Mouse (Mus musculus): ENCODE measurements at regions not wholly inside any gene's neighbourhood (a gene's known extent, or its start where the extent isn't known, plus 50 kb on each side); places are given as distances from the start of the nearest gene placed in this dataset.
"Not testable (repeated sequence)": the region's sequence is repeated elsewhere in the genome, so short reads cannot be mapped to it uniquely, and the experiment has no call there.

- Histone ChIP-seq H3K27me3 (ENCODE audit: control insufficient read depth, insufficient read depth, low read length) (no peaks in the 10 kb centered on the region), H3K4me1 (ENCODE audit: control insufficient read depth, insufficient read depth, low read length) (no peaks in the 10 kb centered on the region), H3K27ac (ENCODE audit: low read depth, low read length) (no peak overlapping the region), H3K36me3 (ENCODE audit: control insufficient read depth, insufficient read depth, low read length) (no peaks in the 10 kb centered on the region), H3K4me3 (ENCODE audit: low read depth, low read length) (no peak overlapping the region), H3K4me2 (ENCODE audit: low read depth) (no peak overlapping the region), H3K9me3 (ENCODE audit: control insufficient read depth, low read length) (no peaks in the 10 kb centered on the region), H3K9ac (ENCODE audit: low read length) (no peak overlapping the region)
- 93% methylated on average over 7 of the region's 7 CpGs for WGBS
- no peak for ATAC-seq (ENCODE audit: insufficient read depth, low FRiP score, low TSS enrichment)
- no peak for DNase-seq (ENCODE audit: low spot score)
These were observed 126.3 kb upstream of the Hpf1 start for GRCm38 (mm10) chr8:60763959-60764358.

- WGBS, result 83% methylated on average over 4 of the region's 4 CpGs
- H3K9ac ChIP-seq (ENCODE audit: low read length), result no peak overlapping the region
- no peak overlapping the region for H3K4me2 ChIP-seq (ENCODE audit: low read depth)
- H3K36me3 ChIP-seq (ENCODE audit: control insufficient read depth, insufficient read depth, low read length), result no peaks in the 10 kb centered on the region
- DNase-seq (ENCODE audit: low spot score) (no peak), ATAC-seq (ENCODE audit: insufficient read depth, low FRiP score, low TSS enrichment) (no peak)
- H3K9me3 ChIP-seq (ENCODE audit: control insufficient read depth, low read length), result no peaks in the 10 kb centered on the region
- H3K4me3 ChIP-seq (ENCODE audit: low read depth, low read length), result no peak overlapping the region
- H3K27ac ChIP-seq (ENCODE audit: low read depth, low read length), result no peak overlapping the region
- no peaks in the 10 kb centered on the region for H3K27me3 ChIP-seq (ENCODE audit: control insufficient read depth, insufficient read depth, low read length)
- H3K4me1 ChIP-seq (ENCODE audit: control insufficient read depth, insufficient read depth, low read length), result no peaks in the 10 kb centered on the region
These were observed 116.9 kb upstream of the Hpf1 start for GRCm38 (mm10) chr8:60773350-60773749.

- H3K27ac ChIP-seq (ENCODE audit: low read depth, low read length); H3K4me1 ChIP-seq (ENCODE audit: control insufficient read depth, insufficient read depth, low read length); DNase-seq (ENCODE audit: low spot score); H3K36me3 ChIP-seq (ENCODE audit: control insufficient read depth, insufficient read depth, low read length); ATAC-seq (ENCODE audit: insufficient read depth, low FRiP score, low TSS enrichment); H3K27me3 ChIP-seq (ENCODE audit: control insufficient read depth, insufficient read depth, low read length); H3K9ac ChIP-seq (ENCODE audit: low read length); H3K4me2 ChIP-seq (ENCODE audit: low read depth); H3K9me3 ChIP-seq (ENCODE audit: control insufficient read depth, low read length); H3K4me3 ChIP-seq (ENCODE audit: low read depth, low read length): not testable (repeated sequence)
- WGBS, result 59% methylated on average over 2 of the region's 2 CpGs
These were observed 114.0 kb upstream of the Hpf1 start for GRCm38 (mm10) chr8:60776251-60776650.

GRCm38 (mm10) chr8:60785049-60785448, 105.2 kb upstream of the Hpf1 start:
- H3K9ac ChIP-seq (ENCODE audit: low read length), result no peak overlapping the region
- whole genome bisulfite sequencing, result 93% methylated on average over 2 of the region's 2 CpGs
- H3K4me3 ChIP-seq (ENCODE audit: low read depth, low read length), result no peak overlapping the region
- no peaks in the 10 kb centered on the region for H3K27me3 ChIP-seq (ENCODE audit: control insufficient read depth, insufficient read depth, low read length)
- no peaks in the 10 kb centered on the region for H3K9me3 ChIP-seq (ENCODE audit: control insufficient read depth, low read length)
- ATAC-seq (ENCODE audit: insufficient read depth, low FRiP score, low TSS enrichment) (no peak), DNase-seq (ENCODE audit: low spot score) (no peak)
- no peaks in the 10 kb centered on the region for H3K36me3 ChIP-seq (ENCODE audit: control insufficient read depth, insufficient read depth, low read length)
- H3K4me1 ChIP-seq (ENCODE audit: control insufficient read depth, insufficient read depth, low read length), result no peaks in the 10 kb centered on the region
- no peak overlapping the region for H3K4me2 ChIP-seq (ENCODE audit: low read depth)
- no peak overlapping the region for H3K27ac ChIP-seq (ENCODE audit: low read depth, low read length)

- Histone ChIP-seq H3K4me2 (ENCODE audit: low read depth) (no peak overlapping the region), H3K4me3 (ENCODE audit: low read depth, low read length) (no peak overlapping the region), H3K27me3 (ENCODE audit: control insufficient read depth, insufficient read depth, low read length) (no peaks in the 10 kb centered on the region), H3K9ac (ENCODE audit: low read length) (no peak overlapping the region), H3K4me1 (ENCODE audit: control insufficient read depth, insufficient read depth, low read length) (no peaks in the 10 kb centered on the region), H3K27ac (ENCODE audit: low read depth, low read length) (no peak overlapping the region), H3K9me3 (ENCODE audit: control insufficient read depth, low read length) (no peaks in the 10 kb centered on the region), H3K36me3 (ENCODE audit: control insufficient read depth, insufficient read depth, low read length) (no peaks in the 10 kb centered on the region)
- 91% methylated on average over 3 of the region's 3 CpGs for WGBS
- ATAC-seq (ENCODE audit: insufficient read depth, low FRiP score, low TSS enrichment) (no peak), DNase-seq (ENCODE audit: low spot score) (no peak)
These were observed 99.8 kb upstream of the Hpf1 start for GRCm38 (mm10) chr8:60790453-60790852.

- Histone ChIP-seq H3K4me2 (ENCODE audit: low read depth) (no peak overlapping the region), H3K36me3 (ENCODE audit: control insufficient read depth, insufficient read depth, low read length) (no peaks in the 10 kb centered on the region), H3K4me3 (ENCODE audit: low read depth, low read length) (no peak overlapping the region), H3K9ac (ENCODE audit: low read length) (no peak overlapping the region), H3K4me1 (ENCODE audit: control insufficient read depth, insufficient read depth, low read length) (no peaks in the 10 kb centered on the region), H3K27me3 (ENCODE audit: control insufficient read depth, insufficient read depth, low read length) (no peaks in the 10 kb centered on the region), H3K9me3 (ENCODE audit: control insufficient read depth, low read length) (no peaks in the 10 kb centered on the region), H3K27ac (ENCODE audit: low read depth, low read length) (no peak overlapping the region)
- DNase-seq (ENCODE audit: low spot score) (no peak), ATAC-seq (ENCODE audit: insufficient read depth, low FRiP score, low TSS enrichment) (no peak)
- WGBS, result 86% methylated on average over 1 of the region's 1 CpGs
These were observed 97.7 kb upstream of the Hpf1 start for GRCm38 (mm10) chr8:60792518-60792917.

- ATAC-seq (ENCODE audit: insufficient read depth, low FRiP score, low TSS enrichment) (no peak), DNase-seq (ENCODE audit: low spot score) (no peak)
- WGBS, result 94% methylated on average over 4 of the region's 4 CpGs
- Histone ChIP-seq H3K4me3 (ENCODE audit: low read depth, low read length) (no peak overlapping the region), H3K4me2 (ENCODE audit: low read depth) (no peak overlapping the region), H3K4me1 (ENCODE audit: control insufficient read depth, insufficient read depth, low read length) (no peaks in the 10 kb centered on the region), H3K27me3 (ENCODE audit: control insufficient read depth, insufficient read depth, low read length) (no peaks in the 10 kb centered on the region), H3K9me3 (ENCODE audit: control insufficient read depth, low read length) (no peaks in the 10 kb centered on the region), H3K9ac (ENCODE audit: low read length) (no peak overlapping the region), H3K27ac (ENCODE audit: low read depth, low read length) (no peak overlapping the region), H3K36me3 (ENCODE audit: control insufficient read depth, insufficient read depth, low read length) (no peaks in the 10 kb centered on the region)
These were observed 85.4 kb upstream of the Hpf1 start for GRCm38 (mm10) chr8:60804787-60805186.

GRCm38 (mm10) chr8:60806772-60807171, 83.4 kb upstream of the Hpf1 start:
- Histone ChIP-seq H3K36me3 (ENCODE audit: control insufficient read depth, insufficient read depth, low read length) (no peaks in the 10 kb centered on the region), H3K27me3 (ENCODE audit: control insufficient read depth, insufficient read depth, low read length) (no peaks in the 10 kb centered on the region), H3K4me3 (ENCODE audit: low read depth, low read length) (no peak overlapping the region), H3K27ac (ENCODE audit: low read depth, low read length) (no peak overlapping the region), H3K4me1 (ENCODE audit: control insufficient read depth, insufficient read depth, low read length) (no peaks in the 10 kb centered on the region), H3K9ac (ENCODE audit: low read length) (no peak overlapping the region), H3K4me2 (ENCODE audit: low read depth) (no peak overlapping the region), H3K9me3 (ENCODE audit: control insufficient read depth, low read length) (no peaks in the 10 kb centered on the region)
- no peak for ATAC-seq (ENCODE audit: insufficient read depth, low FRiP score, low TSS enrichment)
- 73% methylated on average over 3 of the region's 3 CpGs for WGBS
- DNase-seq (ENCODE audit: low spot score), result no peak

- no peaks in the 10 kb centered on the region for H3K9me3 ChIP-seq (ENCODE audit: control insufficient read depth, low read length)
- DNase-seq (ENCODE audit: low spot score) (no peak), ATAC-seq (ENCODE audit: insufficient read depth, low FRiP score, low TSS enrichment) (no peak)
- no peak overlapping the region for H3K4me3 ChIP-seq (ENCODE audit: low read depth, low read length)
- 100% methylated on average over 1 of the region's 1 CpGs for WGBS
- H3K9ac ChIP-seq (ENCODE audit: low read length), result no peak overlapping the region
- no peaks in the 10 kb centered on the region for H3K4me1 ChIP-seq (ENCODE audit: control insufficient read depth, insufficient read depth, low read length)
- no peak overlapping the region for H3K4me2 ChIP-seq (ENCODE audit: low read depth)
- no peak overlapping the region for H3K27ac ChIP-seq (ENCODE audit: low read depth, low read length)
- H3K36me3 ChIP-seq (ENCODE audit: control insufficient read depth, insufficient read depth, low read length), result no peaks in the 10 kb centered on the region
- no peaks in the 10 kb centered on the region for H3K27me3 ChIP-seq (ENCODE audit: control insufficient read depth, insufficient read depth, low read length)
These were observed 80.4 kb upstream of the Hpf1 start for GRCm38 (mm10) chr8:60809806-60810205.
